Comparison of ENCODE assay signal across 8 mouse cellular contexts in the genomic region with DNA sequence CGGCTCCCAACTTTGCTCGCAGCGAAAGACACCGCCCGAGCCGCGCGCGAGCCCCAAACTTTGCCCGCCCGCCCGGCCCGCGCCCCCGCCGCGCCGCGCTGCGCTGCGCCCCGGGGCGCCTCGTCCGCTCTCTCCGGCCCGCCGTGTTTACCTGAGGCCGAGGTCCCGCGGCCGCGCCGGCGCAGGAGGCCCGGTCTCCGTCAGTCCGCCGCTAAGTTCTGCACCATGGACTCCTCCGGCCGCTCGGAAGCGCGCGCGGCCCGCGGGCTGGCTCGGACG. TPM values are rescaled to one million over a fixed set of nuclear protein-coding genes. Genes with fewer than 3 reads are reported as not detected.
DNase-seq lines count a peak whose midpoint lies in the region; ATAC-seq and TF ChIP-seq lines count a peak whose summit lies in the region.

No protein-coding gene starts in this region.

- no peaks in the 10 kb centered on the region for H3K9me3 ChIP-seq in kidney, embryonic 14.5 days (ENCODE audit: control insufficient read depth, low read length)
- no peaks in the 10 kb centered on the region for H3K9me3 ChIP-seq in hindbrain, embryonic 12.5 days (replicated peaks)
- H3K9me3 ChIP-seq in midbrain, embryonic 13.5 days, result no peaks in the 10 kb centered on the region

- peak overlapping the region; percentile 64 for H3K4me2 ChIP-seq in kidney, embryonic 14.5 days (replicated peaks; ENCODE audit: low read depth, low read length)
- H3K4me2 ChIP-seq in hindbrain, embryonic 12.5 days (replicated peaks), result peak overlapping the region; percentile 87
- H3K4me2 ChIP-seq in midbrain, embryonic 13.5 days (replicated peaks), result peak overlapping the region; percentile 63

- peaks cover 6% of the 10 kb centered on the region; the same call in 1 of the 2 replicates for H3K36me3 ChIP-seq in kidney, embryonic 14.5 days (ENCODE audit: control insufficient read depth, insufficient read depth, low read length)
- no peaks in the 10 kb centered on the region for H3K36me3 ChIP-seq in hindbrain, embryonic 12.5 days
- no peaks in the 10 kb centered on the region for H3K36me3 ChIP-seq in midbrain, embryonic 13.5 days

- peak overlapping the region; percentile 99 for H3K9ac ChIP-seq in kidney, embryonic 14.5 days (ENCODE audit: low read depth, low read length)
- H3K9ac ChIP-seq in hindbrain, embryonic 12.5 days, result peak overlapping the region; percentile 91
- H3K9ac ChIP-seq in midbrain, embryonic 13.5 days (replicated peaks), result peak overlapping the region; percentile 90

- TF ChIP-seq CTCF in bone marrow macrophage, adult 2 months (IDR thresholded peaks at IDR 0.05; ENCODE audit: low read depth, low read length), result no peak

- peak overlapping the region; percentile 87 for H3K4me3 ChIP-seq in kidney, embryonic 14.5 days (ENCODE audit: low read length)
- peak overlapping the region; percentile 84 for H3K4me3 ChIP-seq in bone marrow macrophage, adult 2 months (ENCODE audit: insufficient read depth, low read length)
- peak overlapping the region; percentile 91 for H3K4me3 ChIP-seq in hindbrain, embryonic 12.5 days
- H3K4me3 ChIP-seq in midbrain, embryonic 13.5 days (replicated peaks), result peak overlapping the region; percentile 90

- DNase-seq in kidney, postnatal 10 days, result no peak
- DNase-seq in embryo, embryonic 9.5 days (ENCODE audit: extremely low spot score), result no peak
- DNase-seq in frontal cortex, postnatal 10 days (ENCODE audit: low spot score in 2 of 2), result no peak

- no peak for TF ChIP-seq POLR2A in bone marrow macrophage, adult 2 months (IDR thresholded peaks at IDR 0.05; ENCODE audit: borderline replicate concordance, low read depth, low read length)

- 1% methylated on average over 27 of the region's 50 CpGs for WGBS in kidney, embryonic 14.5 days
- WGBS in hindbrain, embryonic 12.5 days, result 0% methylated on average over 15 of the region's 50 CpGs
- 0% methylated on average over 35 of the region's 50 CpGs for whole genome bisulfite sequencing in midbrain, embryonic 13.5 days

- no peaks in the 10 kb centered on the region for H3K27me3 ChIP-seq in kidney, embryonic 14.5 days (ENCODE audit: control insufficient read depth, insufficient read depth, low read length)
- H3K27me3 ChIP-seq in hindbrain, embryonic 12.5 days, result no peaks in the 10 kb centered on the region
- no peaks in the 10 kb centered on the region for H3K27me3 ChIP-seq in midbrain, embryonic 13.5 days

- H3K27ac ChIP-seq in kidney, embryonic 14.5 days (ENCODE audit: low read depth, low read length), result peak overlapping the region; percentile 99
- H3K27ac ChIP-seq in bone marrow macrophage, adult 2 months (ENCODE audit: insufficient read depth, low read depth, low read length), result peak overlapping the region; percentile 94
- peak overlapping the region; percentile 99 for H3K27ac ChIP-seq in hindbrain, embryonic 12.5 days
- peak overlapping the region; percentile 97 for H3K27ac ChIP-seq in midbrain, embryonic 13.5 days

- ATAC-seq in kidney, embryonic 14.5 days (ENCODE audit: low FRiP score, low TSS enrichment), result no peak
- no peak; the same call in 1 of the 2 replicates for ATAC-seq in hindbrain, embryonic 12.5 days (ENCODE audit: low FRiP score)
- ATAC-seq in midbrain, embryonic 13.5 days, result no peak
- no peak for ATAC-seq in frontal cortex, adult (ENCODE audit: low TSS enrichment)

- peaks cover 26% of the 10 kb centered on the region for H3K4me1 ChIP-seq in kidney, embryonic 14.5 days (ENCODE audit: control insufficient read depth, insufficient read depth, low read length)
- peaks cover 24% of the 10 kb centered on the region for H3K4me1 ChIP-seq in bone marrow macrophage, adult 2 months (ENCODE audit: control insufficient read depth, insufficient read depth, low read length)
- peaks cover 14% of the 10 kb centered on the region for H3K4me1 ChIP-seq in hindbrain, embryonic 12.5 days
- peaks cover 27% of the 10 kb centered on the region for H3K4me1 ChIP-seq in midbrain, embryonic 13.5 days (replicated peaks)

RNA-seq across cellular contexts. Expression of a gene that starts 0.3 kb away (rescaled TPM):
- polyA plus RNA-seq in kidney, embryonic 14.5 days (2014; fragmentation: Nextera tagmentation; extraction: Ambion mirVana), result 86.1 and 115 TPM in 2 replicates
- 54.7 and 56.0 TPM in 2 replicates for polyA plus RNA-seq in bone marrow macrophage, adult 2 months (2012; ENCODE audit: insufficient read depth, insufficient read length, missing spikeins)
- 81.3 and 84.2 TPM in 2 replicates for polyA plus RNA-seq in hindbrain, embryonic 12.5 days (2016; fragmentation: Nextera tagmentation; extraction: Ambion mirVana)
- polyA plus RNA-seq in midbrain, embryonic 13.5 days (2015; fragmentation: Nextera tagmentation; extraction: Ambion mirVana), result 56.5 and 62.5 TPM in 2 replicates
